8 mouse cellular contexts compared by ENCODE assay signal in the genomic region with DNA sequence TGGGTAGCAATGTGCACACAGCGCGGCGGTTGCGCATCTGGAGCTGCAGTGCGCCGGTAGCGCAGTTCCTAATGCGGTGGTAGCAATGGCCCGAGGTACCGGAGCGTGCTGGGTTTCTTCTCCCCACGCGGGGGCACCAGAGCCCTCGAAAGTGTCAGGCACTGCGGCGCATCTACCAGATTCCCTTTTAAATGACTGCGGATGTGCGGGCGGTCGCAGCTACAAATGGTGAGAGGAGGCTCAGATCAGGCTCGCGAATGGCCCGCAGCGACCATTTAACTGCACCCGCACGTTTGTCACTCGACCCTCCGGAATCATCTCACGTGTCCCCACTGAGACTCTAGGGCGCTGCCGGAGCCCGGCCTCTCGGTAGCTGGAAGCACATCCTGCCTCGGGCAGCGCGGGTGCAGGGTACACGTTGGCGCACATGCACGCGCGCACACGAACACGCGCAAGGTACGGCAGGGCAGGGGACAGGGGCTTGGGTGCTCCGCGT. TPM values are rescaled to one million over a fixed set of nuclear protein-coding genes. Genes with fewer than 3 reads are reported as not detected.
DNase-seq lines count a peak whose midpoint lies in the region; ATAC-seq and TF ChIP-seq lines count a peak whose summit lies in the region.

A gene (plus strand): TSS at position 173 of the 496 bp plus-strand sequence.

- H3K27me3 ChIP-seq in liver, postnatal 0 days (ENCODE audit: insufficient read depth, low read length), result peaks cover 46% of the 10 kb centered on the region

- in situ Hi-C loops in ES-E14 (cut with MboI; ENCODE audit: low sequenced_read_pairs in 2 of 2, unreplicated experiment in 2 of 2), result no loop called here

- peak; percentile 92 for TF ChIP-seq CTCF in layer of hippocampus, adult 2 months (conservative IDR thresholded peaks at IDR 0.05)
- peak; percentile 71 for TF ChIP-seq CTCF in liver, postnatal 0 days (IDR thresholded peaks at IDR 0.05; ENCODE audit: low read depth)

- H3K4me2 ChIP-seq in liver, postnatal 0 days (ENCODE audit: low read depth, low read length), result peak within 1 kb of the TSS; percentile 64

- no peaks in the 10 kb centered on the region for H3K36me3 ChIP-seq in ES-E14 (ENCODE audit: control insufficient read depth, insufficient read depth, low read length, poor library complexity, severe bottlenecking)
- H3K36me3 ChIP-seq in liver, postnatal 0 days (replicated peaks; ENCODE audit: insufficient read depth, low read length), result no peaks in the 10 kb centered on the region

- peak; percentile 89 to 92 for ATAC-seq in hematopoietic stem cell, adult 5-6 weeks (replicated peaks in 1 of 2; ENCODE audit: insufficient read depth in 1 of 2, low FRiP score in 2 of 2, low TSS enrichment in 1 of 2, low read depth in 1 of 2, poor library complexity in 2 of 2, severe bottlenecking in 2 of 2)
- ATAC-seq in liver, postnatal 0 days, result peak; percentile 43; the same call in 1 of the 2 replicates

- DNase-seq in ES-E14 (ENCODE audit: low read depth, low spot score), result peak; percentile 71
- DNase-seq in cerebellum, adult 9-11 months, result peak; percentile 92
- DNase-seq in frontal cortex, postnatal 10 days (ENCODE audit: low spot score in 2 of 2), result peak; percentile 84 to 93
- peak; percentile 93 to 94 for DNase-seq in layer of hippocampus, adult 2 months (ENCODE audit: low spot score in 2 of 2)
- DNase-seq in liver, postnatal 0 days, result peak; percentile 73
- peak; percentile 75 for DNase-seq in ovary, postnatal 14 days (ENCODE audit: low spot score)
- peak; percentile 41 for DNase-seq in urinary bladder, postnatal 10 days (ENCODE audit: low spot score)

- H3K4me3 ChIP-seq in ES-E14 (ENCODE audit: insufficient read depth in 1 of 2, low read depth in 1 of 2, low read length in 2 of 2, poor library complexity in 1 of 2, severe bottlenecking in 1 of 2), result peak within 1 kb of the TSS; percentile 25 to 67
- peak within 1 kb of the TSS; percentile 96 for H3K4me3 ChIP-seq in layer of hippocampus, adult 2 months
- H3K4me3 ChIP-seq in liver, postnatal 0 days (ENCODE audit: low read depth, low read length), result peak within 1 kb of the TSS; percentile 36

- WGBS in liver, postnatal 0 days (ENCODE audit: insufficient replicate concordance), result 2% methylated on average over 47 of the region's 47 CpGs

- TF ChIP-seq EP300 in liver, postnatal 0 days (IDR thresholded peaks at IDR 0.05; ENCODE audit: low read depth), result no peak

- H3K4me1 ChIP-seq in ES-E14 (ENCODE audit: control insufficient read depth in 2 of 2, insufficient read depth in 2 of 2, low read length in 2 of 2, poor library complexity in 1 of 2), result peaks cover 0 to 6% of the 10 kb centered on the region in 2 experiments; a peak in 1 of 4 replicates
- H3K4me1 ChIP-seq in liver, postnatal 0 days (ENCODE audit: insufficient read depth), result no peaks in the 10 kb centered on the region

- no peaks in the 10 kb centered on the region for H3K9me3 ChIP-seq in ES-E14 (ENCODE audit: control insufficient read depth, insufficient read depth, low read depth, low read length)
- H3K9me3 ChIP-seq in liver, postnatal 0 days (ENCODE audit: low read length), result no peaks in the 10 kb centered on the region

- H3K9ac ChIP-seq in ES-E14 (ENCODE audit: insufficient read depth, low read depth, low read length, poor library complexity, severe bottlenecking), result peak within 1 kb of the TSS; percentile 28
- no peak within 1 kb of the TSS for H3K9ac ChIP-seq in liver, postnatal 0 days (replicated peaks)

- H3K27ac ChIP-seq in ES-E14 (ENCODE audit: insufficient read depth, low read depth, low read length, poor library complexity, severe bottlenecking), result no peak within 1 kb of the TSS
- peak within 1 kb of the TSS; percentile 100 for H3K27ac ChIP-seq in layer of hippocampus, adult 2 months
- no peak within 1 kb of the TSS for H3K27ac ChIP-seq in liver, postnatal 0 days (ENCODE audit: low read depth)

TF ChIP-seq in ES-E14, 5 proteins besides CTCF, POLR2A, EP300 and RAD21:
- no peak for TF ChIP-seq HCFC1 (IDR thresholded peaks at IDR 0.05; ENCODE audit: borderline replicate concordance, insufficient read depth, low read length)
- no peak for TF ChIP-seq ZNF384 (IDR thresholded peaks at IDR 0.05; ENCODE audit: low read depth, low read length)
- no peak for TF ChIP-seq CHD2 (IDR thresholded peaks at IDR 0.05; ENCODE audit: low read depth, low read length)
- TF ChIP-seq MAFK (IDR thresholded peaks at IDR 0.05; ENCODE audit: insufficient read depth, low read depth, low read length), result no peak
- TF ChIP-seq ZC3H11A (IDR thresholded peaks at IDR 0.05; ENCODE audit: borderline replicate concordance, low read depth, low read length), result no peak

RNA-seq across cellular contexts. Expression of the gene that starts here (rescaled TPM):
- total RNA-seq in ES-E14 (2012; rRNA removed), result 1.9 and 5.0 TPM in 2 replicates
- total RNA-seq in hematopoietic stem cell, adult 5-6 weeks (2017), result not detected in 2 replicates
- 100 to 1,000 TPM; 313 to 329 TPM for total RNA-seq in layer of hippocampus, adult 2 months (2021)
- polyA plus RNA-seq in liver, postnatal 0 days (2015; fragmentation: Nextera tagmentation; extraction: Ambion mirVana), result 0.11 and 0.21 TPM in 2 replicates

Comparison
In these comparisons a context has a peak if more than half of its experiments do, and no peak if none do; other contexts are left out.
1. RNA of the gene that starts here (total RNA-seq): 313 to 329 TPM in layer of hippocampus, adult 2 months; 1.9 to 5.0 TPM in ES-E14 and not detected in hematopoietic stem cell, adult 5-6 weeks; every median in the first group is over 10 times any median in the second.
2. Peak in ATAC-seq in hematopoietic stem cell, adult 5-6 weeks; RNA of the gene not detected or under 1 TPM.
3. Peak in DNase-seq, ATAC-seq, H3K4me3 ChIP-seq and H3K4me2 ChIP-seq in liver, postnatal 0 days; RNA of the gene not detected or under 1 TPM.
4. DNase-seq: peak in every context shown above with its lines; median percentile 94 in layer of hippocampus, adult 2 months; 92 in cerebellum, adult 9-11 months; 88 in frontal cortex, postnatal 10 days; 75 in ovary, postnatal 14 days; 73 in liver, postnatal 0 days; 71 in ES-E14; 41 in urinary bladder, postnatal 10 days.
5. H3K4me3 ChIP-seq: peak in every context shown above with its lines; median percentile 96 in layer of hippocampus, adult 2 months; 46 in ES-E14; 36 in liver, postnatal 0 days.